Mouse (Mus musculus) G1E-ER4 (cell line): Measurements from ENCODE around the gene Scrn1. TPM values are rescaled to one million over a fixed set of nuclear protein-coding genes. Genes with fewer than 3 reads are reported as not detected.

Experiments
- GATA1 ChIP-seq: IDR thresholded peaks from one replicate; pipeline ENCODE4 v1.8.0; 2012; ENCODE audit warnings: low read length, inconsistent platforms
- polyA plus RNA-seq: library from polyadenylated mRNA; stranded (reverse); fragments of >175 nt; gene quantifications from 2 replicates; pipeline ENCODE4 v1.2.3, GENCODE M21; 2012

The Scrn1 gene
- polyA plus RNA-seq, 1 experiment = not detected

GRCm38 (mm10) chr6:54587683-54588082, 21.4 kb upstream of the Scrn1 start:
- TF ChIP-seq GATA1 = no peak

- TF ChIP-seq GATA1 = no peak
These were observed 20.6 kb upstream of the Scrn1 start for GRCm38 (mm10) chr6:54586911-54587310.

- TF ChIP-seq GATA1 = no peak
These were observed 19.9 kb upstream of the Scrn1 start for GRCm38 (mm10) chr6:54586175-54586574.

GRCm38 (mm10) chr6:54573218-54573955, 7.1 kb upstream of the Scrn1 start:
- TF ChIP-seq GATA1 = no peak

- TF ChIP-seq GATA1 = no peak
These were observed 3.5 kb upstream of the Scrn1 start for GRCm38 (mm10) chr6:54569776-54570175.

- TF ChIP-seq GATA1 = no peak
These were observed 244 bp upstream of the Scrn1 start for GRCm38 (mm10) chr6:54566546-54566919.

GRCm38 (mm10) chr6:54565012-54565411, 1.3 kb downstream of the Scrn1 start:
- TF ChIP-seq GATA1 = no peak

GRCm38 (mm10) chr6:54564506-54564991, 1.7 kb downstream of the Scrn1 start:
- no peak for TF ChIP-seq GATA1

GRCm38 (mm10) chr6:54563561-54563960, 2.7 kb downstream of the Scrn1 start:
- no peak for TF ChIP-seq GATA1

GRCm38 (mm10) chr6:54562018-54562809, 4.1 kb downstream of the Scrn1 start:
- no peak for TF ChIP-seq GATA1

- no peak for TF ChIP-seq GATA1
These were observed 7.8 kb downstream of the Scrn1 start for GRCm38 (mm10) chr6:54558466-54558865.

GRCm38 (mm10) chr6:54557671-54558070, 8.6 kb downstream of the Scrn1 start:
- no peak for TF ChIP-seq GATA1

GRCm38 (mm10) chr6:54555816-54556215, 10.5 kb downstream of the Scrn1 start:
- no peak for TF ChIP-seq GATA1

- TF ChIP-seq GATA1 = no peak
These were observed 11.8 kb downstream of the Scrn1 start for GRCm38 (mm10) chr6:54554341-54555110.

GRCm38 (mm10) chr6:54553632-54554031, 12.7 kb downstream of the Scrn1 start:
- no peak for TF ChIP-seq GATA1
